Mouse (Mus musculus) lung, embryonic 14.5 days (tissue): ENCODE data around the gene Dao. TPM values are rescaled to one million over a fixed set of nuclear protein-coding genes. Genes with fewer than 3 reads are reported as not detected.

Experiments
- ATAC-seq: fragments of 200-750 bp; cut with Nextera tagmentation; 2 replicates; pipeline ENCODE4 v1.8.0; 2017; ENCODE audit warnings: mild to moderate bottlenecking, moderate TSS enrichment, moderate library complexity; ENCODE audit not compliant: insufficient read depth
- DNase-seq: peaks from one replicate; pipeline ENCODE4 v3.0.0-alpha.2; 2015
- H3K27ac ChIP-seq: fragments of 300-500 bp; sonication (generic); 2 replicates; pipeline ENCODE4 v1.5.1; 2014; ENCODE audit warnings: low read depth, mild to moderate bottlenecking, moderate library complexity
- H3K27me3 ChIP-seq: fragments of 300-500 bp; sonication (generic); 2 replicates; pipeline ENCODE4 v1.6.1; 2014; ENCODE audit warnings: low read length, control low read depth; ENCODE audit not compliant: insufficient read depth
- H3K36me3 ChIP-seq: fragments of 300-500 bp; sonication (generic); 2 replicates; pipeline ENCODE4 v1.6.1; 2014; ENCODE audit warnings: control low read depth; ENCODE audit not compliant: insufficient read depth
- H3K4me1 ChIP-seq: fragments of 300-500 bp; sonication (generic); 2 replicates; pipeline ENCODE4 v1.6.1; 2014; ENCODE audit warnings: antibody characterized with exemption, control low read depth; ENCODE audit not compliant: insufficient read depth
- H3K4me2 ChIP-seq: fragments of 300-500 bp; sonication (generic); 2 replicates; pipeline ENCODE4 v1.6.1; 2014; ENCODE audit warnings: mild to moderate bottlenecking
- H3K4me3 ChIP-seq: fragments of 300-500 bp; sonication (generic); 2 replicates; pipeline ENCODE4 v1.5.1; 2014; ENCODE audit warnings: low read depth, low read length
- H3K9ac ChIP-seq: fragments of 300-500 bp; sonication (generic); 2 replicates; pipeline ENCODE4 v1.6.1; 2014
- H3K9me3 ChIP-seq: fragments of 300-500 bp; sonication (generic); 2 replicates; pipeline ENCODE4 v1.6.1; 2016; ENCODE audit warnings: low read depth, low read length, control low read depth
- CTCF ChIP-seq: IDR thresholded peaks from 2 replicates; pipeline ENCODE4 v1.5.1; 2016; ENCODE audit warnings: antibody characterized with exemption, low read depth
- WGBS: fragments of 180-500 bp; shearing (Covaris S2); extraction: QIAGEN DNeasy Blood & Tissue Kit; methylation state at CpG from one replicate; pipeline ENCODE4 v1.1.7; 2014; 5-methylcytosine and 5-hydroxymethylcytosine counted together
- polyA plus RNA-seq: library from polyadenylated mRNA; unstranded; fragments of >200 nt; fragmentation: Nextera tagmentation; extraction: Ambion mirVana; gene quantifications from 2 replicates; pipeline ENCODE4 v1.2.1, GENCODE M21; 2014

The Dao gene
- polyA plus RNA-seq, 1 experiment from 2014 or later: not detected

DNA sequence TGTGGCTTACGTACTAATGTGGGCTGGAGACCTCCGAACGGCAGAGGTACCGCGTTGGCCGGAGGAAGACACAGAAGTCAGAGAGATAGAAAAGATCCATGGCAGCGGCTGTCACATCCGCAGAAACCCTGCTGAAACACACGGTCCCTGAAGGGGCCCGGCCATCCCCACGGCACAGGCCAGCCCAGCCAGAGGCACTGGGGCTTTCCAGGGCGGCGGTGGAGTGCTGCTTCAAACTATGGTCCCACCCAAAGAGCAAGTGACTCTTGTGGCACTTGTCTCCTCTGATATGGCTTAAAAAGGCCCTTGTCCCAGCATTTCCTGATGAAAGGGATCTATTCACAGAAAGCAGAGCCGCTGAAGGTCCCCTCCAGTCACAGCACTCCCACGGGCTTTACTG, 28.9 kb upstream of the Dao start:
- H3K27me3 ChIP-seq: no peaks in the 10 kb centered on the region
- 46% methylated on average over 15 of the region's 15 CpGs for WGBS
- peak overlapping the region; percentile 34 for H3K9ac ChIP-seq
- H3K27ac ChIP-seq: peak overlapping the region; percentile 89
- peak; percentile 53; the same call in 1 of the 2 replicates for ATAC-seq
- peaks cover 29% of the 10 kb centered on the region for H3K4me1 ChIP-seq
- peak; percentile 51 for DNase-seq
- TF ChIP-seq CTCF: no peak
- H3K4me3 ChIP-seq: peak overlapping the region; percentile 15
- no peaks in the 10 kb centered on the region for H3K9me3 ChIP-seq
- H3K4me2 ChIP-seq: peak overlapping the region; percentile 48
- H3K36me3 ChIP-seq: peaks cover 19% of the 10 kb centered on the region

DNA sequence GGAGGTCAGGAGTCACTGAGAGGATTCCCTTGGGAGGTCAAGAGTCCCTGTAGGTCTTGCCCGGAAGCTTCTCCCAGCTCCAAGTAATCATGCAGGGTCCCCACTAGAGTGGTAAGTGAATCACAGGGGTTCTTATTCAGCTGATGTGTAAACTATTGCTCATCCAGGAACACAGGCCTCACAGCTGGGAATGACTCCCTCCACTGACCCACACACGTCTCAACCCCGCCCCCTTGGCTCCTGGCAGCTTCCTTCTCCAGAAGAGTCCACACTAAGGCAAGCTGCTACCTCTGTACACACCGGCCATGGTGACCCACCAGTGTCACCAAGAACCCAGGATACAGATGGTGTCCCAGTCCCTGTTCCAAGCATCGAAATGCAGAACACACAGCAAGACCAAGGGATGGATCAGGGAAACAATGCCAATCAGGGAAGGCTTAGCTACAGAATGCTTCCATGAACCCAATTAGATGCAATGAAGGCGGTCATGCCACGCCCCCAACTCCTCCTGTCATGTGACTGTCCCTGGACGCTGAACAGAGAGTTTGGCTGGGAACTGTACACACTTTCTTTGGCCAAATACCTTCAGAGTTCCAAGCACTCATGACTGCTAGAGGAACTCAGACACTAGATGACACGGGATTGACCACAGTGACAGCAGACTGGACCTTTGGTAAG, 27.8 kb upstream of the Dao start:
- ATAC-seq (peak; percentile 45), DNase-seq (peak; percentile 78)
- peaks cover 10% of the 10 kb centered on the region; the same call in 1 of the 2 replicates for H3K36me3 ChIP-seq
- no peaks in the 10 kb centered on the region for H3K9me3 ChIP-seq
- 46% methylated on average over 9 of the region's 9 CpGs for WGBS
- H3K9ac ChIP-seq: peak overlapping the region; percentile 2; the same call in 1 of the 2 replicates
- no peak for TF ChIP-seq CTCF
- peak overlapping the region; percentile 89 for H3K27ac ChIP-seq
- H3K4me2 ChIP-seq: no peak overlapping the region; the same call in 1 of the 2 replicates
- no peaks in the 10 kb centered on the region for H3K27me3 ChIP-seq
- H3K4me3 ChIP-seq: no peak overlapping the region
- peaks cover 29% of the 10 kb centered on the region for H3K4me1 ChIP-seq

DNA sequence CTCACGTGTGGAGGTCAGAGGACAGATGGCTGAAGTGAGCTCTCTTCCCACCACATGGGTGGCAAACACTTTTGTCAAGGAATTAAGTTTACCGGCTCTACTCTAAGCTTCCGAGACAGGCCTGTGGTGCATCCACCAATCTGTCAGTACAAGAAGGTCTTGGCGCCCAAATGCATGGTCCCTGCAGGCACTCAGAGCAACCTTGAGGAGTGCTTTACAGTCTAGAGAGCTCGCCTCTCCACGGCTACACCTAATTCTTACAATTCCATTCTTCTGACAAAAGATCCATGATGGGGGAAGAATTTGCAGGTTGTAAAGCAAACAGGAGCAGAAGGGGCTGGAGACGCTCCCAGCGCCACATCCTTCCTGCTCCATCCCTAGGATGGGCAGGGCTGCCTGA, 26.9 kb upstream of the Dao start:
- no peaks in the 10 kb centered on the region for H3K27me3 ChIP-seq
- WGBS: 59% methylated on average over 8 of the region's 8 CpGs
- H3K27ac ChIP-seq: peak overlapping the region; percentile 48
- no peak overlapping the region for H3K4me2 ChIP-seq
- no peak overlapping the region for H3K9ac ChIP-seq
- ATAC-seq: no peak
- H3K36me3 ChIP-seq: peaks cover 17% of the 10 kb centered on the region
- no peaks in the 10 kb centered on the region for H3K9me3 ChIP-seq
- peak; percentile 31 for DNase-seq
- peaks cover 29% of the 10 kb centered on the region for H3K4me1 ChIP-seq
- no peak for TF ChIP-seq CTCF
- no peak overlapping the region for H3K4me3 ChIP-seq

DNA sequence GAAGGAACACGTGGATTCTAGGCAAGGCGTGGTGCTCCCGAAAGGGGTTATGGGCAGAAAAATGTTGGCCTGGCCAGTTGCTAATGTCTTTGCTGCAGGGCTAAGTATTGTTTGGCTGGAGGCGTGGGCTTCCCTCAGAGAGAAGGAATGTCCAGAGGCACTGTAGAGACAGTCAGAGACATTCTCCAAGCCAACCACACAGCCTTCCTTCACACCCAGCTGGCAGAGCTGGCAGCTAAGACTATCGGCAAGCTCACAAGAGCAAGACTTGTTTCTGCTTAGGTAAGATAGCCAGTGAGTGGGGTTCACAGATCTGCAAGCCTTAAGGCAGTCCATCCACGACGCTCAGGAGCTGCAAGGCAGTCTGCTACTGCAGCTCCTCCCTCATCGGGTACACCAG, 26.2 kb upstream of the Dao start:
- Histone ChIP-seq H3K4me1 (peaks cover 29% of the 10 kb centered on the region), H3K9me3 (no peaks in the 10 kb centered on the region), H3K4me2 (no peak overlapping the region), H3K27ac (peak overlapping the region; percentile 48), H3K4me3 (no peak overlapping the region), H3K36me3 (peaks cover 22% of the 10 kb centered on the region), H3K9ac (no peak overlapping the region), H3K27me3 (no peaks in the 10 kb centered on the region)
- DNase-seq (peak; percentile 28), ATAC-seq (no peak)
- TF ChIP-seq CTCF: no peak
- 65% methylated on average over 8 of the region's 8 CpGs for WGBS

DNA sequence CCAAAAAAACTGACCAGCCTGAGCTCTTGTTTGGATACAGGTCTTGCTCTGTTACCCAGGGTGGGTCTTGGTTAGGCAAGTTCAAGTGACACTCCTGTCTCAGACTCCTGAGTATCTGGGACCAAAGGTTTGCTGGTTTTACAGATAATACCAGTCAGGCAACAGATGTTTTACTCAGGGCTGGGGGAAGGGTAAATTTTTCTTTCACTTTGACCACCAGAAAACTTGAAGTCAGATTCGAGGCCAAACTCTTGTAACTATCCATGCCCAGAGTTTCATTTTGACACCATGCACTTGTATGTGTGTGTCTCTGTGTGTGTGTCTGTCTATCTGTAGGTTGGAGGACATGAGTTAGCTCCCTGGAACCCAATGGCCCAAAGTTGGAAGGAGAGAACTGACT, 23.0 kb upstream of the Dao start:
- no peak for TF ChIP-seq CTCF
- peaks cover 31% of the 10 kb centered on the region for H3K36me3 ChIP-seq
- no peaks in the 10 kb centered on the region for H3K27me3 ChIP-seq
- no peak overlapping the region for H3K4me2 ChIP-seq
- no peaks in the 10 kb centered on the region for H3K9me3 ChIP-seq
- H3K4me3 ChIP-seq: no peak overlapping the region
- ATAC-seq (no peak), DNase-seq (no peak)
- H3K9ac ChIP-seq: no peak overlapping the region
- H3K27ac ChIP-seq: no peak overlapping the region
- WGBS: 74% methylated on average over 1 of the region's 1 CpGs
- H3K4me1 ChIP-seq: peaks cover 10% of the 10 kb centered on the region

DNA sequence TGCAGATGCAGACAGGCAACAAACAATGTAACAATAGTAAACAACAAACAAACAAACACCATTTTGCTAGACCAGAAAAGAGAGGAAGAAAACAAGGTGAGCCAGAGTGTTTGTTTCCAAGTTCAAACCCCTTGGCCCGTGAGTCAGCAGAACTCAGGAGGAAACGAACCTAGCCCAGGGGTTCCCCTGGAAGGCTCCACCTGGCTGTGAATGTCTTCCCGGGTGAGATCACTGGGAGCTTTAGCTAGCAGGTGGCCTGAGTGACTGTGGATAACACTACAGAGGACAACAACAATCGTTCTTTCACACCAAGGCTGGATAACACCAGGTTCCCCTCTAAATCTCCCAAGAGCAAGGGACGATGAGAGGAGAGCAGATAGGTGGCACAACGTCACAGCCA, 22.3 kb upstream of the Dao start:
- no peaks in the 10 kb centered on the region for H3K9me3 ChIP-seq
- peaks cover 31% of the 10 kb centered on the region for H3K36me3 ChIP-seq
- H3K9ac ChIP-seq: no peak overlapping the region
- 79% methylated on average over 6 of the region's 6 CpGs for WGBS
- ATAC-seq (no peak), DNase-seq (no peak)
- H3K27ac ChIP-seq: no peak overlapping the region
- H3K4me3 ChIP-seq: no peak overlapping the region
- no peak overlapping the region for H3K4me2 ChIP-seq
- no peaks in the 10 kb centered on the region for H3K27me3 ChIP-seq
- TF ChIP-seq CTCF: no peak
- H3K4me1 ChIP-seq: peaks cover 3% of the 10 kb centered on the region

DNA sequence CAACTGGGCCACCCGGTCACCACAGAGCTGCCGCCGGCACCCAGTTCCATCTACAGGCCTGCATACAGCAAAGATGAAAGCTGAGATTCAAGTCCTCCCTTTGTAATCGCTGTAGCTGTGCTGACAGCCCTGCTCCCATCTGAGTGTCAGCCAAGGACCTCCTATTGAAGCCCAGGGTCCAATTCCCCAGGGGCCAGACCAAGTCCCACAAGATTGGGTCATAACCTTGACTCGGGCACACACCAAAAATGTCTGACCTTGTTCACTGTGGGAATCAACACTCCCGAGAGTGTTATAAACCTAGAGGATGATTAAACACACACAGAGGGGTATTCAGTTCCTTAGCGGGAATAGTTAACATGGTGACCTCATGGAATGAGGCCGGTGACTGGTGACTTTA, 21.7 kb upstream of the Dao start:
- peaks cover 33% of the 10 kb centered on the region for H3K36me3 ChIP-seq
- no peaks in the 10 kb centered on the region for H3K9me3 ChIP-seq
- TF ChIP-seq CTCF: no peak
- no peaks in the 10 kb centered on the region for H3K4me1 ChIP-seq
- no peak for ATAC-seq
- DNase-seq: no peak
- H3K9ac ChIP-seq: no peak overlapping the region; the same call in 1 of the 2 replicates
- no peak overlapping the region for H3K4me3 ChIP-seq
- 73% methylated on average over 8 of the region's 8 CpGs for WGBS
- H3K27ac ChIP-seq: no peak overlapping the region
- no peaks in the 10 kb centered on the region for H3K27me3 ChIP-seq
- H3K4me2 ChIP-seq: no peak overlapping the region
